Mouse (Mus musculus) brown adipose tissue, adult 24 weeks (tissue): ENCODE data around the gene Dsn1. TPM values are rescaled to one million over a fixed set of nuclear protein-coding genes. Genes with fewer than 3 reads are reported as not detected.

Source experiments
- H3K27ac ChIP-seq: fragments of 200-500 bp; replicated peaks from 2 replicates; pipeline ENCODE4 v1.5.1; 2012; ENCODE audit warnings: low read depth, mild to moderate bottlenecking, low read length
- H3K4me1 ChIP-seq: fragments of 200-500 bp; 2 replicates; pipeline ENCODE4 v1.6.1; 2012; ENCODE audit warnings: low read length, mixed read lengths; ENCODE audit not compliant: control insufficient read depth, insufficient read depth, insufficient read length
- H3K4me3 ChIP-seq: fragments of 200-500 bp; 2 replicates; pipeline ENCODE4 v1.5.1; 2012; ENCODE audit warnings: low read depth, mild to moderate bottlenecking, low read length, moderate library complexity; ENCODE audit not compliant: insufficient read depth
- polyA plus RNA-seq: library from polyadenylated mRNA; stranded (reverse); fragments of >200 nt; gene quantifications from 2 replicates; pipeline ENCODE4 v1.2.4, GENCODE M21; 2012; ENCODE audit not compliant: missing spikeins, insufficient read depth, insufficient read length

Gene Dsn1
- polyA plus RNA-seq, 1 experiment: not detected

- H3K27ac ChIP-seq: no peak overlapping the region
- H3K4me3 ChIP-seq: no peak overlapping the region
- 0 out of 2 replicates have a peak, but pooled peaks cover 1% of the 10 kb centered on the region for H3K4me1 ChIP-seq
These were observed 4.6 kb downstream of the Dsn1 start for GRCm38 (mm10) chr2:157002321-157002720.

DNA sequence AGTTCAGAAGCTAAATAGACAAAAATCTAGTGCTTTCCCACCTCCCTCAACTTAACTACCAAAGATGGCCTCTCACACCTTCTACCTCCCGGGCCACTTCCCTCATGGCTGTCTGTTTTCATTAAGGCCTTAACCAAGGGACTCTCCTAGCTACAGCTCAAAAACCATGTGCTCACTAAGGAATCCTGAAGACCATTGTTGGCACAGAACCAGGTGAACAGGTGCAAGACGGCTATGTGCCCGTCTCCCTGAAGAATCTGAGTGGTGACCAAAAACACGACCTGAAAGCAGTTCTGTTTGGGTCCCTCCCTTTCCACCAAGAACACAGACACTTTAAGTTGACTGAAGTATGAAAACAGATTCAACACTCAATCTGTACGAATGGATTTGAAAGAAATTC lies 8.7 kb downstream of the Dsn1 start:
- H3K4me1 ChIP-seq: no peaks in the 10 kb centered on the region

DNA sequence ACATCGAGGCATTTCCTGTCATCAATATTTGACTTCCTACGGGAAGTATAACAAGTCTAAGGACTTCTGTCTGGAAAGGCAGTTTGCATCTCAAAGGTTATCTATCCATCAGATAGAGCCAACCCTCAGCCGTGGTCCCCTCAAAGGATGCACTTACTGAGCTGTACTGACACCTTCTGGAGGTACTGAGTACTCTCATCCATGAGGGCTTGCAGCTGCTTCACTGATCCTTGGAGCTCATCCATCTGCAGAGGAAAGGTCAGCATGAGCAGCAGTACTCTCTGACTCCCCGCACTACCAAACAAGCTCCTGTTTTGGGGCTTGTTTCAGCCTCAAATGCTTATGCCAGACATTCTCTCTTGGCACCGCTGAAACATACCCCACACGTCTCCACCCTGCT lies 10.4 kb downstream of the Dsn1 start:
- H3K4me1 ChIP-seq: no peaks in the 10 kb centered on the region

More for the DNA sequence above, 8.7 kb downstream of the Dsn1 start:
- Histone ChIP-seq H3K4me3 (no peak overlapping the region), H3K27ac (no peak overlapping the region)

GRCm38 (mm10) chr2:156991470-156992319 lies 15.3 kb downstream of the Dsn1 start, which contains the start of gene Ndrg3:
Ndrg3 (minus strand) TSS chr2:156992056.
- H3K4me1 ChIP-seq: no peaks in the 10 kb centered on the region
- peak within 1 kb of the TSS; percentile 86 for H3K4me3 ChIP-seq
- peak within 1 kb of the TSS; percentile 28 for H3K27ac ChIP-seq

More for the DNA sequence above, 10.4 kb downstream of the Dsn1 start:
- Histone ChIP-seq H3K27ac (no peak overlapping the region), H3K4me3 (no peak overlapping the region)

- Histone ChIP-seq H3K27ac (peak overlapping the region; percentile 28), H3K4me1 (no peaks in the 10 kb centered on the region), H3K4me3 (peak overlapping the region; percentile 86)
These were observed 16.1 kb downstream of the Dsn1 start for GRCm38 (mm10) chr2:156990727-156991431.

DNA sequence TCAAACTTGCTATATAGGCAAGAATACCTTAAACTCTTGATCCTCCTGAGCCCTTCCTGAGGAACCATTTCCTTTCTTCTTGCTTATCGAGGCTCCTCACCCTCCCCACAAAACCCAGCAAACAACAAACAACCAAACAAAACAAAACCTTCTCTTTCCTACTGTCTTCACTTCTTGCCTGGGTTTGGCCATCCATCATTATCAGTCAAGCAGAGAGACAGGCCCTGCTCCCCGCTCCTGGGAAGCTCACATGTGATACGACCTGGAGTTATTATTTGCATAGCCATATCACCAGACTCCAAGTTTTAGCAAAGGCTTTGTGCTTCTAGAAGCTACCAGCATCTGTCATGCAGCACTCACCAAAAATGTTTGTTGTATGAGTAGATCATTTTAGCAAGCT lies 19.6 kb downstream of the Dsn1 start:
- Histone ChIP-seq H3K27ac (no peak overlapping the region), H3K4me1 (peaks cover 6% of the 10 kb centered on the region; the same call in 1 of the 2 replicates), H3K4me3 (no peak overlapping the region)

DNA sequence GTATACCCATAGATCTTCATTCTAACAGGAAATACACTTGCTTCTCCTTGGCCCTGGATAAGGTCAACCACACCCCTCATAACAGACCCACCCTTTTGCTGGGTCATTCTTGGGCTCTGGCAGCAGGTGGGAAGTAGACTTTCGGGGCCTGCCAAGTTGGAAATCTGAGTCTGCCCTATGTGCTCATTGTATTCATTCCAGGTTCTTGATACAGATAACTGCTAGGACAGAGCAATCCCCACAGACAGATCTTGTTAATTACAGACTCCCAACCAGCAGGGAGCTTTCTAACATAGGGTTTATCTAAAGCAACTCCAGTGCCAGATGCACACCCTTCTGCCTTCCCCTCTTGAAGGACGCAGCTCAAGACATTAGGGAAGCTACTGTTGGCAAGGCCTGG lies 24.1 kb downstream of the Dsn1 start:
- Histone ChIP-seq H3K4me1 (peaks cover 6% of the 10 kb centered on the region; the same call in 1 of the 2 replicates), H3K4me3 (no peak overlapping the region), H3K27ac (peak overlapping the region; percentile 58)

DNA sequence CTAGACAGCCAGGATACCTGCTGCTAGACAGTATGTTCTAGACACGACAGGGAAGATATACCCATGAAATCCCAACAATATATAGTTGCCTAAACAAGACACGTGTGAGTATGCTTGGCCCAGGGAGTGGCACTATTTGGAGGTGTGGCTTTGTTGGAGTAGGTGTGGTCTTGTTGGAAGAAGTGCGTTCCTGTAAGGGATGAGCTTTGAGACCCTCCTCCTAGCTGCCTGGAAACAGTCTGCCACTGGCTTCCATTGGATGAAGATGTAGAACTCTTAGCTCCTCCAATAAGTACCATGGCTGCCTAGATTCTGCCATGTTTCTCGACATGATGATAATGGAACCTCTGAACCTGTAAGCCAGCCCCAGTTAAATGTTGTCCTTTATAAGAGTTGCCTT lies 25.7 kb downstream of the Dsn1 start:
- Histone ChIP-seq H3K27ac (0 out of 2 replicates have a peak overlapping the region, but pooled peaks have one; percentile 26), H3K4me3 (no peak overlapping the region), H3K4me1 (peaks cover 9% of the 10 kb centered on the region)

- Histone ChIP-seq H3K27ac (no peak overlapping the region), H3K4me3 (no peak overlapping the region), H3K4me1 (peaks cover 13% of the 10 kb centered on the region)
These were observed 26.9 kb downstream of the Dsn1 start for GRCm38 (mm10) chr2:156980059-156980458.

GRCm38 (mm10) chr2:156976711-156977110 lies 30.2 kb downstream of the Dsn1 start:
- Histone ChIP-seq H3K4me1 (peaks cover 16% of the 10 kb centered on the region), H3K27ac (peak overlapping the region; percentile 86), H3K4me3 (no peak overlapping the region)

DNA sequence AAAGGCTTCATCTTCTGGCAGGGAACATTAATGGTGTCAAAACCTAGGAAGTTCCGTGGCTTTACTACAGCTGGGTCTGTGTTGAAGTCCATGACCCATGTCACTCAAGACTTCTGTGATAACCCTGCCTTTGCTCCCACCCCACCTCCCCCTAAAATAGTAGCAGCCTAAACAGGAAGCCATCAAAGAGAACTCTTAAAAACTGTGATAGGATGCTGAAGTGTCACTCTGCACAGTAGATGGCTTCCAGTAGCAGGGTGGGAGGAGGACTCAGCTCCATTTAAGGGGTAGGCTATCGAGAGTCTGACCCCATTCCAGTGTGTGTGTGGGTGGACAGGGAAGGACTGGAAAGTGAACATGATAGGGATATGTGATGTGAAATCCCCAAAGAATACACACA lies 32.0 kb downstream of the Dsn1 start:
- Histone ChIP-seq H3K27ac (peak overlapping the region; percentile 35), H3K4me1 (peaks cover 16% of the 10 kb centered on the region), H3K4me3 (no peak overlapping the region)

- Histone ChIP-seq H3K4me3 (no peak overlapping the region), H3K4me1 (peaks cover 16% of the 10 kb centered on the region), H3K27ac (peak overlapping the region; percentile 70)
These were observed 33.4 kb downstream of the Dsn1 start for GRCm38 (mm10) chr2:156973316-156974100.

GRCm38 (mm10) chr2:156970253-156970652 lies 36.7 kb downstream of the Dsn1 start:
- Histone ChIP-seq H3K4me3 (no peak overlapping the region), H3K27ac (no peak overlapping the region), H3K4me1 (peaks cover 13% of the 10 kb centered on the region)

GRCm38 (mm10) chr2:156968501-156968900 lies 38.5 kb downstream of the Dsn1 start:
- H3K27ac ChIP-seq: no peak overlapping the region
- H3K4me3 ChIP-seq: no peak overlapping the region
- peaks cover 4% of the 10 kb centered on the region; the same call in 1 of the 2 replicates for H3K4me1 ChIP-seq

- Histone ChIP-seq H3K4me3 (no peak overlapping the region), H3K4me1 (peaks cover 4% of the 10 kb centered on the region), H3K27ac (no peak overlapping the region)
These were observed 39.6 kb downstream of the Dsn1 start for GRCm38 (mm10) chr2:156967388-156967787.
